Mouse (Mus musculus): ENCODE data around the gene Catsper4. TPM values are rescaled to one million over a fixed set of nuclear protein-coding genes. Genes with fewer than 3 reads are reported as not detected.

The Catsper4 gene
- total RNA-seq, 2 experiments from 2014 or later, result not detected

DNA sequence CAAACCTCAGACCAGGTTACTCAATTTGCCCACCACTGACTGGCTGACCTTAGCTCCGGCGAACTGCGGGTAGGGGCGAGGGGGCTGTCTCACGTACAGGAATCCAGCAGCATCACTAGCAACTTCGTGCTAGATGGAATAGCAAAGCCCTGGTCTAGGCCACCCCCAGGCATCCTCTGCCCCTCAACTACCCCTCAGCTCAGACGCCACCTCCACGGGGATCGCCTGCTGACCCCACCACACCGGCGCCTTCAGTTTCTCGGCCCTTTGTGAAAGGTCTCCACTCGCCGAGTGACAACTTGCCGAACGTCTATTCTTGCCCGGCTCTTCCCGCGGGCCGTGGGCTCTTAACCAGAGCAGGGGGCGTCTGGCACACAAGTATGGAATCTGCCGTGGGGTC is 40.9 kb downstream of the Catsper4 start:
- no peak for DNase-seq (ENCODE audit: low spot score in 2 of 2)

DNA sequence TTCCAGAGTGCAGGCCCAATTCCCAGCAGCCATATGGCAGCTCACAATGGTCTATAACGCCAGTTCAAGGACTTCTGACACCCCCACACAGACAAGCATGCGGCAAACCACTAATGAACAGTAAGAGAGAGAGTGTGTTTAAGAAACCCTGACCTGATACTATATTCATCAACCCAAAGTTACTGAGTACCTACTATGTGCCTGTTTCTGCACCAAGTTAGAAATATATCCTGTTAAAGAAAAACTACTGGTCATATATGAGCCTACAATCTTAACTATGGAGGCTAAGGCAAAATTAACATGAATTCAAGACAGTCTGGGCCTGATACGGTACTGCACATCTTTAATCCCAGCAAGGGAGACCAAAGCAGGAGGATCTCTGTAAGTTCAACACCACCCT is 41.6 kb downstream of the Catsper4 start:
- no peak for DNase-seq (ENCODE audit: low spot score in 2 of 2)

DNA sequence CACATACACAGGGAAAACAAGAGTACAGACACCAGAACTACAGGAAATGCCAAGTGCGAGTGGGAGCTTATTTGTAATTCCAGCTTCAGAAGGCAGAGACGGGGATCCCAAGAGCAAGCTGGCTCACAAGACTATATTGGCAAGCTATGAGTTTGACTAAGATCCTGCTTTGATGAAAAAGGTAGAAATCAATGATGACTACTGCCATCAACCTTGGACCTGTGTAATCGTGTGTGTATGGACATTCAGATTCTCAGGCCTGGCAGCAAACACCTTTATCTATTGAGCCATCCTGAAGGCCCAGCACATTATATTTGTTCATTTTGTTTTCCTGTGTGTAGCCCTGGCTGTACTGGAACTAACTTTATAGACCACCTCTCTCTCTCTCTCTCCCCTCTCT is 43.5 kb downstream of the Catsper4 start:
- no peak for DNase-seq (ENCODE audit: low spot score in 2 of 2)

DNA sequence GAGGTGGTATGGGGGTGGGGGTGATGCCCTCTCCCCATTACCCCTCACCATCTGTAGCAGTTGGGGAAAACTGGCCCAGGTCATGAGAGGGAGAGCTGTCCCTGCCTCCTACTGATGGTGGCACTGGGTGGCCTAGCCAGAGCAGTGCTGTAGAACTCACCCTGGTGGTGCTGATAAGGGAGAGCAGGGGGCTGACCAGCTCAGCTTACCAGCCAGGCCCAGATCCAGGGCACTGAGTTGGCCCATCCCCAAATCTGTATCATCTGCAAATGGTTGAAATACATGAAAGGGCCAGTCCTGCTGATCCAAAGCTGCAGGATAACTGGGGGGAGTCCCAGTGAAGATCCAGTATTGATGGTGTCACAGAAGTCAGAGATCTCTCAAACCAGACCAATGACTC is 45.4 kb downstream of the Catsper4 start:
- no peak for DNase-seq (ENCODE audit: low spot score in 2 of 2)

DNA sequence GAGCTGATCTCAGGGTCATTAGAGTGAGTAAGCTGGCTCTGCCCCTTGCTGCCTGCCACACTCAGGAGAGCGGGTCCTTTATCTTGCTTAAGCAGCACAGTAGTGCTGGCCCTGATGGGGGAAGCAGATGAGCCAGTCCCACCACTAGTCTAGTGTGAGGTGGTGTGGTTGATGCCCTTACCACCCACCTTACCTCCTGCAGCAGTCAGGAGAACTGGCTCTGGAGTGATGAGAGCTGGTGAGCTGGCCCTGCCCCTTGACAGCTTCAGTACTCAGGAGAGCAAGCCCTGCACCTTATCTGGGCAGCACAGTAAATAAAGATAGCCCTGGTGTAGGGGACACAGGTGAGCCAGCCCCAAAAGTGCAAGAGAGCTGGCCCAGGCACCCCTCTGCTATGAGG is 46.1 kb downstream of the Catsper4 start:
- DNase-seq (ENCODE audit: low spot score in 2 of 2), result no peak

DNA sequence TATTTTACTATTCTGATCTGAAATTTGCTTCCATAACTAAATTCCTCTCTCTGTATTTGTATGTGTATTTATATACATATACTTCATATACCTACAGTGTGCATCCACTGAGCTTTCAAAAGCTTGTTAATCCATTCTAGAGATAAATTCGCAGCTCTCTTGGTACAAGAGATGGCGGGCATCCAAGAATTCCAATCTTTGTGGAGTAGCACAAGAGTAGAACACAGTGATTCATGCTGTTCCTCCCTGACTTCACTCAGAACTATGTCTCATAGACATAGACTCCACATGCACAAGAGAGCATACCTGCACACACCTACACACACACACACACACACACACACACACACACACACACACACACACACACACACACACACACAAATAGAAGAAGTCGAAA is 54.8 kb downstream of the Catsper4 start:
- DNase-seq (ENCODE audit: low spot score in 2 of 2), result no peak

DNA sequence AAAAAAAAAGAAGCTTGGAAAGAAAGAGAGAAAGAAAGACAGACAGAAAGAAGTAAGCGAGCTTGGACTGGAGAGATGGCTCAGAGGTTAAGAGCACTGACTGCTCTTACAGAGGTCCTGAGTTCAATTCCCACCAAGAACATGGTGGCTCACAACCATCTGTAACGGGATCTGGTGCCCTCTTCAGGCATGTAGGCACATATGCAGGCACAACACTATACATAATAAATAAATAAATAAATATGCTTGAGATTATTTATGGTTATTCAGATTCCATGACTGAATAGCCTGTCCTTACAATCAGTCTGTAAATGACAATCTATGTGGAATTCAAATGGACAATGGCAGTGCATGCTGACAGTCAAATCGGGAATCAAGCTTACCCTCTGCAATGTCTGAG is 60.3 kb downstream of the Catsper4 start:
- DNase-seq (ENCODE audit: low spot score in 2 of 2), result no peak

DNA sequence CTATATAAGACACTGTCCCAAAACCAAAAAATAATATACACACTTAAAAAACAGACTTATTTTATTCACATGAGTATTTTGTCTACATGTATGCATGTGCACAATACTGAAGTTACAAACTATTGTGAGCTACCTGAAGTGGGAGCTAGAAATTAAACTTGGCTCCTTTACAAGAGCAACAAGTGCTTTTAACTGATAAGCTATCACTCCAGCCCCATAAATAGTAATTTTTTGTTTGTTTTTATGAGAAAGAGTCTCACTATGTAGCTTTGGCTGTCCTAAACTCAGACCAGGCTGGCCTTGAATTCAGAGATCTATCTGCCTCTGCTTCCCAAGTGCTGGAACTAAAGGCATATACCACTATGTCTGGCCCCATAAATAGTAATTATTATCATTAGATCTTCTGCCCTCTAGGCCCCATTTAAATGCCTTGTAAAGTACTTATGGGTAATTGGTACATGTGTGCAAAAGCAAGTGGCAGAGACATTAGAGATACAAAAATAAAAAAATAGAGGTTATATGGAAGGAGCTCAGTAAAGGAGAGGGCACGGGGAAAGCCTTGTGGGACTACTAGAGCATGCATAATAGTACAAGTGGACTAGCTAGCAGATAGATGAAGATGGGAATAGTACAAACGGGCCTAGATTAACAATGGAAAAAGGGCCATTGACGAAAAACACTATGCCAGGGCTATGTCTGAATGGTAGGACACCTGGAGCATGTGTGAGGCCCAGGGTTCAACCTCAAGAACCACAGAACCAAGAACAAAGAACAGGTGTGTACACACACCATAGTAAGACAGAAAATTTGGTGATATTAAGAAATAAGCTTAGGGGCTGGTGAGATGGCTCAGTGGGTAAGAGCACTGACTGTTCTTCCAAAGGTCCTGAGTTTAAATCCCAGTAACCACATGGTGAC is 61.4 kb downstream of the Catsper4 start:
- DNase-seq (ENCODE audit: low spot score in 2 of 2), result no peak

DNA sequence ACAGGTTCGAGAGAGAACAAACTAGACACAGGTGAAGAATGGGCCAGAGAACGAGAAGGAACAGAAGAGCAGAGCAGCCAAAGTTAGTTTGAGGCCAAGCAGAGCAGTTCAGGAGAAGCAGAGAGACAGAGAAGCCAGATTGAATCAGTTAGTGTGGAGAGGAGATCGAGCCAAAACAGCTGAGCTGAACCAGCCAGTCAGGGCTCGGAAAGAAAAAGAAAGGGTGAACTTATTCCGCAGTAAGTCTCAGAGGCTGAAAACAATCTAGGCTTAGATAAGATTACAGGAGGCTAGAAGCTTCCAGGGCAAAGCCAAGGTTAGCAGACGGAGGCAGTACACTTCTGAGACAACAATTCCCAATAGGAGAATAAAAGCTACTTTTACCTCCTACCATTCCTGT is 62.2 kb downstream of the Catsper4 start:
- no peak for DNase-seq (ENCODE audit: low spot score in 2 of 2)

DNA sequence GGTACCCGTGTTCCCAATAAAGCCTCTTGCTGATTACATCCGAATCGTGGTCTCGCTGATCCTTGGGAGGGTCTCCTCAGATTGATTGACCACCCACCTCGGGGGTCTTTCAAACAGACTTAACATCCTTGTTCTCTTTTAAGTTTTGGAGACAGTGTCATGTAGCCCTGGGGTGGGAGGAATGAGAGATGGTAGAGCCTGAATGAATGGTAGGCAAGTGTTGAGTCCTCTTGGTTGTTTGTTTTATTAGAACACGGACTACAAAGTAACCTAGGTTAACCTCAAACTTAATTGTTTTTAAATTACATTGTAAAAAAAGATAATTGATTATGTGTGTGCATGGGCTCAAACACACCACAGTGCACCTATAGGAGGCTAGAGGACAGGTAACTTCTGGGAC is 62.6 kb downstream of the Catsper4 start:
- DNase-seq (ENCODE audit: low spot score in 2 of 2), result no peak

Other genes starting within 250 kb of the Catsper4 start
- gene Dhdds, start 226.5 kb downstream of the Catsper4 start, total RNA-seq (2021), result 10 to 100 TPM; 42.9 to 46.3 TPM
- under 1 TPM; 0.50 to 0.73 TPM for gene Lin28a, start 208.5 kb downstream of the Catsper4 start, total RNA-seq (2021)
- gene Zfp683, start 173.5 kb downstream of the Catsper4 start, total RNA-seq (2021), result not detected
- under 1 TPM; 0.25 to 0.28 TPM for gene Crybg2, start 166.6 kb downstream of the Catsper4 start, total RNA-seq (2021)
- 10 to 100 TPM; 10.1 to 14.4 TPM for gene Cd52, start 132.3 kb downstream of the Catsper4 start, total RNA-seq (2021)
- 10 to 100 TPM in 1 of 2 experiments, 1 to 10 TPM in 1; 9.4 to 13.4 TPM for gene Ubxn11, start 124.8 kb downstream of the Catsper4 start, total RNA-seq (2021)
- 100 to 1,000 TPM; 108 to 111 TPM for gene Sh3bgrl3, start 98.6 kb downstream of the Catsper4 start, total RNA-seq (2021)
- gene Cep85, start 40.3 kb downstream of the Catsper4 start, total RNA-seq (2021), result 10 to 100 TPM; 26.1 to 26.6 TPM
- not detected for gene Gm7534, start 24.4 kb downstream of the Catsper4 start, total RNA-seq (2021)
- 1 to 10 TPM in 1 of 2 experiments, under 1 TPM in 1; 0.34 to 3.0 TPM for gene Cnksr1, start 11.0 kb upstream of the Catsper4 start, total RNA-seq (2021)
- not detected for gene E130218I03Rik, start 16.3 kb upstream of the Catsper4 start, total RNA-seq (2021)
- gene Zfp593, start 18.2 kb upstream of the Catsper4 start, total RNA-seq (2021), result 10 to 100 TPM; 11.3 to 12.5 TPM
- gene Gm30191, start 19.6 kb upstream of the Catsper4 start, total RNA-seq (2021), result not detected
- 10 to 100 TPM in 1 of 2 experiments, 1 to 10 TPM in 1; 9.4 to 10.8 TPM for gene Grrp1, start 26.7 kb upstream of the Catsper4 start, total RNA-seq (2021)
- gene Pdik1l, start 60.5 kb upstream of the Catsper4 start, total RNA-seq (2021), result 10 to 100 TPM; 23.2 to 24.5 TPM
- 1 to 10 TPM in 1 of 2 experiments, under 1 TPM in 1; 0.56 to 2.1 TPM for gene Trim63, start 87.7 kb upstream of the Catsper4 start, total RNA-seq (2021)
- gene Slc30a2, start 115.8 kb upstream of the Catsper4 start, total RNA-seq (2021), result 10 to 100 TPM; 33.4 to 35.2 TPM
- gene Extl1, start 156.5 kb upstream of the Catsper4 start, total RNA-seq (2021), result 1 to 10 TPM; 1.4 to 1.5 TPM
- 10 to 100 TPM; 13.9 to 14.9 TPM for gene Pafah2, start 168.9 kb upstream of the Catsper4 start, total RNA-seq (2021)
- 100 to 1,000 TPM; 233 to 289 TPM for gene Stmn1, start 240.9 kb upstream of the Catsper4 start, total RNA-seq (2021)

Measured in adrenal gland, postnatal 4 days (tissue).